Mouse (Mus musculus) lung, adult 2 months (tissue): ENCODE measurements at regions not wholly inside any gene's neighbourhood (a gene's known extent, or its start where the extent isn't known, plus 50 kb on each side); places are given as distances from the start of the nearest gene placed in this dataset.

Source experiments
- CTCF ChIP-seq: fragments of 200-500 bp; IDR thresholded peaks from 2 replicates; pipeline ENCODE4 v1.5.1; 2011; ENCODE audit warnings: mild to moderate bottlenecking, low read length, control low read depth; ENCODE audit not compliant: insufficient read depth
- POLR2A ChIP-seq: fragments of 200-500 bp; IDR thresholded peaks from 2 replicates; pipeline ENCODE4 v1.6.1; 2011; ENCODE audit warnings: low read depth, mild to moderate bottlenecking, control low read depth, low read length, borderline replicate concordance; ENCODE audit errors: extremely low read depth

- TF ChIP-seq CTCF (no peak), POLR2A (no peak)
Observed at GRCm38 (mm10) chr15:57610006-57610405, 132.6 kb upstream of the Slc22a22 start.
